ENCODE assay signal across 23 mouse cellular contexts in genomic region chr1:182425176-182425575, GRCm38 (mm10). TPM values are rescaled to one million over a fixed set of nuclear protein-coding genes. Genes with fewer than 3 reads are reported as not detected.
DNase-seq lines count a peak whose midpoint lies in the region; ATAC-seq and TF ChIP-seq lines count a peak whose summit lies in the region.
"Had no signal": no experiment of that assay in that cellular context is flagged by ENCODE, and none has a peak within 500 bp of the region (broad histone marks: within the 10 kb centered on the region; RNA-seq: fewer than 3 reads in every experiment).

No protein-coding gene starts in this region.

- H3K36me3 ChIP-seq in forebrain, embryonic 12.5 days (replicated peaks), result peaks cover 10% of the 10 kb centered on the region
- H3K36me3 ChIP-seq in forebrain, embryonic 11.5 days (ENCODE audit: control insufficient read depth, insufficient read depth, low read length), result no peaks in the 10 kb centered on the region
- peaks cover 2% of the 10 kb centered on the region; the same call in 1 of the 2 replicates for H3K36me3 ChIP-seq in liver, adult 2 months (ENCODE audit: control insufficient read depth, insufficient read depth, low read length)
- H3K36me3 ChIP-seq: heart, embryonic 15.5 days; intestine, embryonic 15.5 days had no signal

- no peak overlapping the region for H3K4me3 ChIP-seq in forebrain, embryonic 12.5 days (replicated peaks)
- no peak overlapping the region for H3K4me3 ChIP-seq in forebrain, embryonic 11.5 days (ENCODE audit: low read depth, low read length)
- H3K4me3 ChIP-seq in liver, adult 2 months (ENCODE audit: insufficient read depth, low read depth, low read length), result no peak overlapping the region
- H3K4me3 ChIP-seq: heart, embryonic 15.5 days; hindbrain, embryonic 15.5 days; intestine, embryonic 15.5 days; limb, embryonic 13.5 days; midbrain, embryonic 12.5 days; neural tube, embryonic 12.5 days had no signal

- H3K4me2 ChIP-seq in forebrain, embryonic 12.5 days, result no peak overlapping the region
- H3K4me2 ChIP-seq in forebrain, embryonic 11.5 days (ENCODE audit: low read depth, low read length, severe bottlenecking), result no peak overlapping the region
- H3K4me2 ChIP-seq: heart, embryonic 15.5 days; hindbrain, embryonic 15.5 days; intestine, embryonic 15.5 days; limb, embryonic 13.5 days; lung, embryonic 14.5 days; midbrain, embryonic 12.5 days; neural tube, embryonic 12.5 days had no signal

- no peaks in the 10 kb centered on the region for H3K27me3 ChIP-seq in forebrain, embryonic 12.5 days
- H3K27me3 ChIP-seq in forebrain, embryonic 11.5 days (ENCODE audit: control insufficient read depth, insufficient read depth, low read length), result no peaks in the 10 kb centered on the region
- no peaks in the 10 kb centered on the region for H3K27me3 ChIP-seq in liver, adult 2 months (ENCODE audit: control insufficient read depth, insufficient read depth, low read length)
- H3K27me3 ChIP-seq: heart, embryonic 15.5 days; hindbrain, embryonic 15.5 days; intestine, embryonic 15.5 days; limb, embryonic 13.5 days; midbrain, embryonic 12.5 days; neural tube, embryonic 12.5 days had no signal

- peaks cover 16% of the 10 kb centered on the region for H3K4me1 ChIP-seq in forebrain, embryonic 12.5 days
- no peaks in the 10 kb centered on the region for H3K4me1 ChIP-seq in forebrain, embryonic 11.5 days (replicated peaks; ENCODE audit: control insufficient read depth, insufficient read depth, low read length)
- peaks cover 22% of the 10 kb centered on the region for H3K4me1 ChIP-seq in liver, adult 2 months (ENCODE audit: control insufficient read depth, insufficient read depth, low read length)

- no peak overlapping the region for H3K9ac ChIP-seq in forebrain, embryonic 12.5 days
- no peak overlapping the region for H3K9ac ChIP-seq in forebrain, embryonic 11.5 days (ENCODE audit: low read length)
- H3K9ac ChIP-seq in liver, adult 2 months (ENCODE audit: low read depth, low read length), result no peak overlapping the region
- H3K9ac ChIP-seq: heart, embryonic 15.5 days; hindbrain, embryonic 15.5 days; intestine, embryonic 15.5 days; limb, embryonic 13.5 days; liver, embryonic 14.5 days; lung, embryonic 14.5 days; midbrain, embryonic 12.5 days; neural tube, embryonic 12.5 days had no signal

- peaks cover 23% of the 10 kb centered on the region for H3K79me2 ChIP-seq in liver, adult 2 months (ENCODE audit: control insufficient read depth, insufficient read depth, low read length)

- 82% methylated on average over 3 of the region's 3 CpGs for WGBS in forebrain, embryonic 12.5 days
- 75% methylated on average over 3 of the region's 3 CpGs for WGBS in forebrain, embryonic 11.5 days
- 93% methylated on average over 3 of the region's 3 CpGs for WGBS in liver, adult 2 months

- H3K9me3 ChIP-seq in forebrain, embryonic 12.5 days, result no peaks in the 10 kb centered on the region
- H3K9me3 ChIP-seq in forebrain, embryonic 11.5 days (ENCODE audit: control insufficient read depth, low read length), result no peaks in the 10 kb centered on the region
- H3K9me3 ChIP-seq: heart, embryonic 15.5 days; hindbrain, embryonic 15.5 days; intestine, embryonic 15.5 days; limb, embryonic 13.5 days; midbrain, embryonic 12.5 days; neural tube, embryonic 12.5 days had no signal

- peak overlapping the region; percentile 50; the same call in 1 of the 2 replicates for H3K27ac ChIP-seq in forebrain, embryonic 12.5 days
- no peak overlapping the region for H3K27ac ChIP-seq in forebrain, embryonic 11.5 days (ENCODE audit: low read depth, low read length)
- 0 out of 2 replicates have a peak overlapping the region, but pooled peaks have one; percentile 16 for H3K27ac ChIP-seq in liver, adult 2 months (replicated peaks; ENCODE audit: insufficient read depth, low read depth, low read length)
- H3K27ac ChIP-seq: heart, embryonic 15.5 days; hindbrain, embryonic 15.5 days; intestine, embryonic 15.5 days; limb, embryonic 13.5 days; liver, embryonic 14.5 days; midbrain, embryonic 12.5 days; neural tube, embryonic 12.5 days; stomach, postnatal 0 days had no signal

- no peak for ATAC-seq in forebrain, embryonic 12.5 days (ENCODE audit: low FRiP score)
- ATAC-seq in forebrain, embryonic 11.5 days (replicated peaks; ENCODE audit: low FRiP score), result no peak
- ATAC-seq: activated CD4-positive, CD25-positive, alpha-beta regulatory T cell, adult 4 months; intestine, embryonic 15.5 days had no signal

- no peak for TF ChIP-seq CTCF in liver, adult 2 months (IDR thresholded peaks at IDR 0.05; ENCODE audit: low read depth, low read length)

- no peak for DNase-seq in forebrain, embryonic 11.5 days (ENCODE audit: low spot score)
- no peak for DNase-seq in liver, adult 2 months (ENCODE audit: extremely low read depth, low read depth, low spot score)
- DNase-seq in liver, result no peak
- peak; percentile 45 to 50 for DNase-seq in cerebellum, postnatal 25 days
- DNase-seq in left cerebral cortex, adult 11 months (ENCODE audit: low spot score), result no peak
- DNase-seq in neural tube, embryonic 10.5 days (ENCODE audit: extremely low spot score, low spot score), result no peak
- DNase-seq: adrenal gland, adult 8-10 months; embryo, embryonic 11 days; heart, postnatal 36 days; kidney, postnatal 25 days; lung, embryonic 14.5 days; right cerebral cortex, postnatal 14 days; thymus, adult 2 months had no signal

- TF ChIP-seq POLR2A in liver, adult 2 months (IDR thresholded peaks at IDR 0.05; ENCODE audit: extremely low read depth, insufficient read depth, low read length), result no peak

RNA-seq across cellular contexts. Expression of gene Trp53bp2, which starts 16.2 kb away (rescaled TPM):
- 32.5 and 35.4 TPM in 2 replicates for polyA plus RNA-seq in forebrain, embryonic 12.5 days (2016; fragmentation: Nextera tagmentation; extraction: Ambion mirVana)
- 35.7 and 38.5 TPM in 2 replicates for polyA plus RNA-seq in forebrain, embryonic 11.5 days (2014; fragmentation: Nextera tagmentation; extraction: Ambion mirVana)
- 5.0 and 6.0 TPM in 2 replicates for total RNA-seq in liver, adult 2 months (2014; rRNA removed)
- polyA plus RNA-seq in liver, adult 2 months (2012; rRNA removed), result 5.7 and 7.2 TPM in 2 replicates

Comparison
In these comparisons a context has a peak if more than half of its experiments do, and no peak if none do; other contexts are left out.
1. DNase-seq: peak in cerebellum, postnatal 25 days (2 of 2); none in forebrain, embryonic 11.5 days (single experiment), liver, adult 2 months (single experiment), liver (single experiment), left cerebral cortex, adult 11 months (single experiment) and neural tube, embryonic 10.5 days (single experiment).